Mouse (Mus musculus): ENCODE measurements around the gene Tiam1.

DNA sequence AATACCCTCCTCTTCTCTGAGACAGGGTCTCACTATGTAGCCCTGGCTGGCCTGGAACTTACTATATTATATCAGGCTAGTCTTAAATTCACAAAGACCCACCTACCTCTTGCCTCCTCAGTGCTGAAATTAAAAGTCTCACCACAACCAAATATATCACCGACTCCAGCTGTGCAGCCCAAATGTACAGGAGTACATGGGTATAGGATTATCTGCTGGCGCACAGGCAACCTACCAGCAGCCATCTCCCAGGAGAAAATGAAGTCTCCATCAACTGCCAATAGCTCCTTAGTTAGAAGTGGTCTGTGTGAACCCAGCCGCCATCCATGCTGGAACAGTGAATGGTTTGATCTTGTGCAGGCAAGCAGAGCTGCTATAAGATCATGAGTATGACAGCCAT lies 34.8 kb upstream of the Tiam1 start:
- TF ChIP-seq CTCF (IDR thresholded peaks at IDR 0.05; ENCODE audit: control insufficient read depth, insufficient read depth, low read length) (no peak), POLR2A (IDR thresholded peaks at IDR 0.05; ENCODE audit: borderline replicate concordance, control insufficient read depth, low read depth, low read length) (no peak)
